14 mouse cellular contexts compared by ENCODE assay signal in genomic region chr2:145530941-145531353, GRCm38 (mm10).
DNase-seq lines count a peak whose midpoint lies in the region; ATAC-seq and TF ChIP-seq lines count a peak whose summit lies in the region.
"Had no signal": no experiment of that assay in that cellular context is flagged by ENCODE, and none has a peak within 500 bp of the region (broad histone marks: within the 10 kb centered on the region; RNA-seq: fewer than 3 reads in every experiment).

No protein-coding gene starts in this region.

- no peak overlapping the region for H3K4me2 ChIP-seq in midbrain, embryonic 11.5 days
- H3K4me2 ChIP-seq in midbrain, embryonic 15.5 days, result no peak overlapping the region
- H3K4me2 ChIP-seq: embryonic facial prominence, embryonic 12.5 days; limb, embryonic 12.5 days; neural tube, embryonic 13.5 days had no signal

- no peak for ATAC-seq in cerebellum, adult (ENCODE audit: insufficient number of reproducible peaks, low FRiP score, low TSS enrichment)
- ATAC-seq in midbrain, embryonic 11.5 days (ENCODE audit: low FRiP score), result no peak
- ATAC-seq in midbrain, embryonic 15.5 days (replicated peaks), result no peak

- H3K27me3 ChIP-seq in midbrain, embryonic 11.5 days (ENCODE audit: control insufficient read depth, insufficient read depth, low read length), result no peaks in the 10 kb centered on the region
- H3K27me3 ChIP-seq in midbrain, embryonic 15.5 days (replicated peaks), result no peaks in the 10 kb centered on the region
- H3K27me3 ChIP-seq: embryonic facial prominence, embryonic 12.5 days; limb, embryonic 12.5 days; neural tube, embryonic 13.5 days had no signal

- no peak overlapping the region for H3K4me3 ChIP-seq in midbrain, embryonic 11.5 days (ENCODE audit: low read depth, low read length)
- H3K4me3 ChIP-seq in midbrain, embryonic 15.5 days, result no peak overlapping the region
- no peak overlapping the region for H3K4me3 ChIP-seq in olfactory bulb, adult 2 months (ENCODE audit: insufficient read depth, low read depth, low read length)
- H3K4me3 ChIP-seq: embryonic facial prominence, embryonic 12.5 days; limb, embryonic 12.5 days; neural tube, embryonic 13.5 days had no signal

- DNase-seq in cerebellum, adult 9-11 months, result peak; percentile 21
- peak; percentile 81 for DNase-seq in midbrain, embryonic 11.5 days (ENCODE audit: low spot score, missing footprints)
- DNase-seq in layer of hippocampus, adult 8-10 months (ENCODE audit: low spot score in 2 of 2), result peak; percentile 39 to 43
- DNase-seq in ovary, postnatal 10 days (ENCODE audit: low spot score), result no peak
- DNase-seq in urinary bladder, adult 18-20 months (ENCODE audit: low spot score in 2 of 2), result no peak
- DNase-seq: adrenal gland, postnatal 36 days; cerebellum, adult 8-10 months; lung, adult 18-20 months had no signal

- TF ChIP-seq CTCF in olfactory bulb, adult 2 months (IDR thresholded peaks at IDR 0.05; ENCODE audit: insufficient read depth, low read depth, low read length), result no peak

- H3K27ac ChIP-seq in midbrain, embryonic 11.5 days (ENCODE audit: low read depth, low read length), result no peak overlapping the region
- H3K27ac ChIP-seq in midbrain, embryonic 15.5 days, result no peak overlapping the region
- H3K27ac ChIP-seq in olfactory bulb, adult 2 months (ENCODE audit: insufficient read depth, low read depth, low read length), result 0 out of 2 replicates have a peak overlapping the region, but pooled peaks have one; percentile 32
- H3K27ac ChIP-seq: embryonic facial prominence, embryonic 12.5 days; limb, embryonic 12.5 days; neural tube, embryonic 13.5 days had no signal

- no peak overlapping the region for H3K9ac ChIP-seq in midbrain, embryonic 11.5 days (ENCODE audit: low read length)
- H3K9ac ChIP-seq in midbrain, embryonic 15.5 days, result no peak overlapping the region
- H3K9ac ChIP-seq: embryonic facial prominence, embryonic 12.5 days; limb, embryonic 12.5 days; neural tube, embryonic 13.5 days had no signal

- TF ChIP-seq POLR2A in olfactory bulb, adult 2 months (IDR thresholded peaks at IDR 0.05; ENCODE audit: insufficient read depth, low read depth, low read length), result no peak

- no peaks in the 10 kb centered on the region for H3K4me1 ChIP-seq in midbrain, embryonic 11.5 days (ENCODE audit: control insufficient read depth, insufficient read depth, low read length)
- H3K4me1 ChIP-seq in midbrain, embryonic 15.5 days, result no peaks in the 10 kb centered on the region
- H3K4me1 ChIP-seq in olfactory bulb, adult 2 months (ENCODE audit: control insufficient read depth, insufficient read depth, low read length), result no peaks in the 10 kb centered on the region
- H3K4me1 ChIP-seq: embryonic facial prominence, embryonic 12.5 days; limb, embryonic 12.5 days; neural tube, embryonic 13.5 days had no signal

- no peaks in the 10 kb centered on the region for H3K36me3 ChIP-seq in midbrain, embryonic 11.5 days (ENCODE audit: control insufficient read depth, insufficient read depth, low read length)
- no peaks in the 10 kb centered on the region for H3K36me3 ChIP-seq in midbrain, embryonic 15.5 days (replicated peaks)
- H3K36me3 ChIP-seq: embryonic facial prominence, embryonic 12.5 days; limb, embryonic 12.5 days; neural tube, embryonic 13.5 days had no signal

- WGBS in midbrain, embryonic 11.5 days, result 76% methylated on average over 4 of the region's 4 CpGs
- WGBS in midbrain, embryonic 15.5 days, result 82% methylated on average over 4 of the region's 4 CpGs
- WGBS in olfactory bulb, adult 2 months, result 63% methylated on average over 4 of the region's 4 CpGs

- no peaks in the 10 kb centered on the region for H3K9me3 ChIP-seq in midbrain, embryonic 11.5 days (ENCODE audit: control insufficient read depth, low read length)
- H3K9me3 ChIP-seq in midbrain, embryonic 15.5 days, result no peaks in the 10 kb centered on the region
- H3K9me3 ChIP-seq: embryonic facial prominence, embryonic 12.5 days; limb, embryonic 12.5 days; neural tube, embryonic 13.5 days had no signal

Comparison
In these comparisons a context has a peak if more than half of its experiments do, and no peak if none do; other contexts are left out.
1. DNase-seq: peak in cerebellum, adult 9-11 months (single experiment), midbrain, embryonic 11.5 days (single experiment) and layer of hippocampus, adult 8-10 months (2 of 2); none in ovary, postnatal 10 days (single experiment) and urinary bladder, adult 18-20 months (0 of 2).